Mouse (Mus musculus) intestine, postnatal 0 days (tissue): Measurements from ENCODE around the gene Ubxn7. TPM values are rescaled to one million over a fixed set of nuclear protein-coding genes. Genes with fewer than 3 reads are reported as not detected.

ENCODE experiments used
- ATAC-seq: fragments of 200-750 bp; cut with Nextera tagmentation; 2 replicates; pipeline ENCODE4 v1.8.0; 2017; ENCODE audit warnings: mild to moderate bottlenecking, moderate TSS enrichment, moderate library complexity
- H3K27ac ChIP-seq: fragments of 300-500 bp; sonication (generic); 2 replicates; pipeline ENCODE4 v1.5.1; 2014; ENCODE audit warnings: mild to moderate bottlenecking, low read depth, low read length, moderate library complexity
- H3K27me3 ChIP-seq: fragments of 300-500 bp; sonication (generic); replicated peaks from 2 replicates; pipeline ENCODE4 v1.6.1; 2014; ENCODE audit warnings: low read length, mixed read lengths; ENCODE audit not compliant: control insufficient read depth, insufficient read depth
- H3K36me3 ChIP-seq: fragments of 300-500 bp; sonication (generic); 2 replicates; pipeline ENCODE4 v1.6.1; 2014; ENCODE audit warnings: mild to moderate bottlenecking, moderate library complexity; ENCODE audit not compliant: control insufficient read depth, insufficient read depth
- H3K4me1 ChIP-seq: fragments of 300-500 bp; sonication (generic); replicated peaks from 2 replicates; pipeline ENCODE4 v1.6.1; 2014; ENCODE audit warnings: antibody characterized with exemption, low read length, mixed read lengths; ENCODE audit not compliant: control insufficient read depth, insufficient read depth
- H3K4me2 ChIP-seq: fragments of 300-500 bp; sonication (generic); replicated peaks from 2 replicates; pipeline ENCODE4 v1.6.1; 2014; ENCODE audit warnings: low read depth, mild to moderate bottlenecking, moderate library complexity
- H3K4me3 ChIP-seq: fragments of 300-500 bp; sonication (generic); 2 replicates; pipeline ENCODE4 v1.5.1; 2014; ENCODE audit warnings: low read depth, low read length
- H3K9ac ChIP-seq: fragments of 300-500 bp; sonication (generic); 2 replicates; pipeline ENCODE4 v1.6.1; 2014; ENCODE audit warnings: mild to moderate bottlenecking, low read depth, low read length
- H3K9me3 ChIP-seq: fragments of 300-500 bp; sonication (generic); 2 replicates; pipeline ENCODE4 v1.6.1; 2016; ENCODE audit warnings: mixed run types; ENCODE audit not compliant: control insufficient read depth
- CTCF ChIP-seq: sonication (generic); IDR thresholded peaks from 2 replicates; pipeline ENCODE4 v1.5.1; 2016; ENCODE audit warnings: low read depth, mild to moderate bottlenecking, control low read depth, antibody characterized with exemption, moderate library complexity
- WGBS: fragments of 180-500 bp; shearing (Covaris S2); extraction: QIAGEN DNeasy Blood & Tissue Kit; methylation state at CpG from one replicate; pipeline ENCODE4 v1.1.7; 2014; 5-methylcytosine and 5-hydroxymethylcytosine counted together
- polyA plus RNA-seq: library from polyadenylated mRNA; unstranded; fragments of >200 nt; fragmentation: Nextera tagmentation; extraction: Ambion mirVana; gene quantifications from 2 replicates; pipeline ENCODE4 v1.2.1, GENCODE M21; 2015

Gene Ubxn7
- polyA plus RNA-seq, 1 experiment from 2014 or later = 6.8 TPM

DNA sequence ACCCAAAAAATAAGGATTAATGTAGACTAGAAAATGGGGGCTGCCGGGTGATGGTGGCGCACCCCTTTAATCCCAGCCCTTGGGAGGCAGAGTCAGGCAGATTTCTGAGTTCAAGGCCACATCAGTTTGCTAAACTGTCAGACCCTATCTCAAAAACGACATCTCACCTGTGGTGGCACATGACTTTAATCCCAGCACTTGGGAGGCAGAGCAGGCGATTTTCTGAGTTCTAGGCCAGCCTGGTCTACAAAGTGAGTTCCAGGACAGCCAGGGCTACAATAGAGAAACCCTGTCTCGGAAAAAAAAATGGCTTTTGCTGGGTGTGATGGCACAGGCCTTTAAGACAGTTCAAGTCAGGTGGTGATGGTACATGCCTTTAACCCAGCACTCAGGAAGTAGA lies 3.1 kb downstream of the Ubxn7 start:
- H3K4me1 ChIP-seq = no peaks in the 10 kb centered on the region
- no peaks in the 10 kb centered on the region for H3K36me3 ChIP-seq
- H3K9me3 ChIP-seq = no peaks in the 10 kb centered on the region
- no peak overlapping the region for H3K4me3 ChIP-seq
- no peak overlapping the region for H3K9ac ChIP-seq
- TF ChIP-seq CTCF = no peak
- no peak overlapping the region for H3K4me2 ChIP-seq
- no peak for ATAC-seq
- no peak overlapping the region for H3K27ac ChIP-seq
- H3K27me3 ChIP-seq = no peaks in the 10 kb centered on the region
- 89% methylated on average over 5 of the region's 5 CpGs for WGBS

DNA sequence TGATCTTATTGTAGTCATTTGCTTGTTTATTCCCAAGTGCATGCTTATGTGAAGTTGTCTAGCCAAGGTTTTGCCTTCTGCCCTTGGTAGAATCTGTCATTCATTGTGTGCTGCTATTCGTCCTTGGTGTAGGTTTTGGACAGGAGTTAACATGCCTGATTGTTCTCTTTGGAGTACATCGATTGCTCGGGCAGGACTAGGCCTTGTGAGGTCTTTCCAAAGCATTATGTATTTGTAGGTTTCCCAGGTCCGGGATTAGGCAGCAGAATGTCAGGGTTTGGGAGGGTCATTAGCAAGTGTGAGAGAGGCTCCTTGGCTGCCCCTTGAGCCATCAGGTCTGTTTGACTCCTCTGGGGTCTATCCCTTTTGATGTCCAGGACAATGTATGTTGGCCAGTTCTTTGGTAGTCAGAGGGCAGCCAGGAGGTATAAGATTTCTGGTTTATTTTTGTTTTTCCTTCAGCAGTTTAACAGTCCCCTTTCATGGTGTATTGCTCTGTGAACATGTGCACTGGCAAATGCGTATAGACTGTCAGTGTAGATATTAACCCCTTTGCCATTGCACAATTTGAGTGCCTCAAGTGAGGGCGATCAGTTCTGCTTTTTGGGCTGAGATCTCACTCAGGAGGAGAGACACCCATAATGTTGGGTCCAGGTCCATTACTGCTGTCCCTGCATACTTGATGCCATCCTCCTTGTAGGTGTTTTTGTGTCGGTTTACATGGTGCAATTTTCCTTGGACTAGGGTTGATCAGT lies 4.1 kb downstream of the Ubxn7 start:
- ATAC-seq = no peak
- no peaks in the 10 kb centered on the region for H3K27me3 ChIP-seq
- H3K4me2 ChIP-seq = no peak overlapping the region
- H3K9me3 ChIP-seq = no peaks in the 10 kb centered on the region
- no peak overlapping the region for H3K27ac ChIP-seq
- TF ChIP-seq CTCF = no peak
- no peak overlapping the region for H3K4me3 ChIP-seq
- H3K4me1 ChIP-seq = no peaks in the 10 kb centered on the region
- H3K36me3 ChIP-seq = no peaks in the 10 kb centered on the region
- 70% methylated on average over 7 of the region's 7 CpGs for WGBS
- no peak overlapping the region for H3K9ac ChIP-seq

DNA sequence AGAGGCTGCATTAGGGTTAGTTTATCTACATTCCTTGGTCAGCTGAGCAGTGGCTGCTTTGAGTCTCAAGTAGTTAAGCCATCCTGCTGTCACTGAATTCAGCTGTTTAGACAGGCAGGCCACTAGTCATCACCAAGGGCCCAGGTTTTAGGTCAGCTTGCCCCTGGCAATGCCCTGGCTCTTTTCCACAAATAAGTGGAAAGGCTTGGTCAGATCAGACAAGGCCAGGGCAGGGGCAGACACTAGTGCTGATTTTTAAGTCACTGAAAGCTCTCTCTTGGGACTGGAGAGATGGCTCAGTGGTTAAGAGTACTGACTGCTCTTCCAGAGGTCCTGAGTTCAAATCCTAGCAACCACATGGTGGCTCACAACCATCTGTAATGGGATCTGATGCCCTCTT lies 4.9 kb downstream of the Ubxn7 start:
- H3K27me3 ChIP-seq = no peaks in the 10 kb centered on the region
- no peak for ATAC-seq
- no peak for TF ChIP-seq CTCF

DNA sequence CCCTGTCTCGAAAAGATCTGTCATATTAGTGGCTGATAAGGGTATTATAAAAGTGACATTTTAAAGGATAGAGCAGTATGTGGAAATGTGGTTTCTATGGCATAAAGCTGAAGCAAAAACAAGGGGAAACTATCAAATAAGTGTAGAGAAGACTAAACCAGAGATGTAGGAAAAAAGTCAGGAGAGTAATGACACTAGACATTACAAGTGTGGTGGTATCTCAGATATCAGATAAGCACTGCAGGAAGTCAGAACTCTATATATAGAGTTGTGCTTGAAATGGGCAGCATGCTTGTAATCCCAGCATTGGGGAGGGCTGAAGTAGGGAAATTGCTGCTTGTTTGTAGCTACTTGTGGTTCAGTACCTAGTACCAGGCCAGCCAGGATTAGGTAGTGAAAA lies 8.4 kb downstream of the Ubxn7 start:
- Histone ChIP-seq H3K4me2 (no peak overlapping the region), H3K27me3 (no peaks in the 10 kb centered on the region), H3K4me3 (no peak overlapping the region), H3K36me3 (no peaks in the 10 kb centered on the region), H3K4me1 (no peaks in the 10 kb centered on the region), H3K27ac (no peak overlapping the region), H3K9ac (no peak overlapping the region), H3K9me3 (no peaks in the 10 kb centered on the region)
- no peak for ATAC-seq
- no peak for TF ChIP-seq CTCF
- 36% methylated on average over 1 of the region's 1 CpGs for WGBS

More for the DNA sequence above, 4.9 kb downstream of the Ubxn7 start:
- H3K9ac ChIP-seq = no peak overlapping the region
- H3K9me3 ChIP-seq = no peaks in the 10 kb centered on the region
- no peak overlapping the region for H3K27ac ChIP-seq
- H3K4me3 ChIP-seq = no peak overlapping the region
- no peaks in the 10 kb centered on the region for H3K4me1 ChIP-seq
- no peak overlapping the region for H3K4me2 ChIP-seq
- H3K36me3 ChIP-seq = no peaks in the 10 kb centered on the region

DNA sequence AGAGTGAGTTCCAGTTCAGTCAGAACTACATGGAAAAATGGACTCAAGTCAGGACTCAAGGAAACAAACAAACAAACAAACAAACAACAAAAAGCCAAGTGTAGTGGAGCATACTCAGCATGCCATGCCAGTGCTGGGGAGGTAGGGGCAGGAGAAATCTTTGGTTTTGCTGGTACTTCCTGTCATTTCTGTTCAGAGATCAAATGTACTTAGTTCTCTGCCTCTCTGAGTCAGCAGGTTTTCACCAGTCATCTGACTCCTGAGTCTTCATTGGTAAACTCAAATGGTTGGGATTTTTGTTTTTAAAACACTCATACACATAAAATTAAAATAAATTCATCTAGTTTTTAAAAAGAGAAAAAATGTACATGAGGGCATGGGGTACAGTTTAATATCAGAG lies 13.5 kb downstream of the Ubxn7 start:
- no peak overlapping the region for H3K9ac ChIP-seq
- no peak for ATAC-seq
- H3K27me3 ChIP-seq = no peaks in the 10 kb centered on the region
- no peak overlapping the region for H3K4me2 ChIP-seq
- no peak overlapping the region; the same call in 1 of the 2 replicates for H3K27ac ChIP-seq
- H3K36me3 ChIP-seq = no peaks in the 10 kb centered on the region
- no peaks in the 10 kb centered on the region for H3K4me1 ChIP-seq
- TF ChIP-seq CTCF = no peak
- H3K9me3 ChIP-seq = no peaks in the 10 kb centered on the region
- no peak overlapping the region for H3K4me3 ChIP-seq

DNA sequence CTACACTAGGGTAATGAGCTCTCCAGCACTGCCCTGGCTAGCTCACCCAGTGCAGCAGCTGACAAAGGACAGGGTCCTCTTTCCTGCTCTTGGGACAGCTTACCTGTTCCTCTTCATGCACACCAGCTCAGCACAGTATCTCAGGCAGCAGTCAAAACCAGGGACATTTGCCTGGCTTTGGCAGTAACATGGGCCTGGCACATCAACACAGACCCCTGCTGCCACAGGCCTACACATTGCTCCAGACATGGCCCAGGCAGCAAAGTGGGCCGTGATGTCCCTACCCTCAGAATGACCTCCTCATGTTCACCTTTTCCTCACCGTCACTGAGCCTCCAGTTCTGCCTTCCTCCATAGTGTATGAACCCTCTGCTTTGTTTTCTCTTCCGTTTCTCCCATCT lies 18.7 kb downstream of the Ubxn7 start:
- no peak overlapping the region for H3K27ac ChIP-seq
- ATAC-seq = no peak
- TF ChIP-seq CTCF = no peak
- no peak overlapping the region for H3K4me2 ChIP-seq
- H3K27me3 ChIP-seq = no peaks in the 10 kb centered on the region
- H3K4me3 ChIP-seq = no peak overlapping the region
- no peak overlapping the region for H3K9ac ChIP-seq
- no peaks in the 10 kb centered on the region for H3K36me3 ChIP-seq
- WGBS = 95% methylated on average over 3 of the region's 3 CpGs
- no peaks in the 10 kb centered on the region for H3K4me1 ChIP-seq
- no peaks in the 10 kb centered on the region for H3K9me3 ChIP-seq

DNA sequence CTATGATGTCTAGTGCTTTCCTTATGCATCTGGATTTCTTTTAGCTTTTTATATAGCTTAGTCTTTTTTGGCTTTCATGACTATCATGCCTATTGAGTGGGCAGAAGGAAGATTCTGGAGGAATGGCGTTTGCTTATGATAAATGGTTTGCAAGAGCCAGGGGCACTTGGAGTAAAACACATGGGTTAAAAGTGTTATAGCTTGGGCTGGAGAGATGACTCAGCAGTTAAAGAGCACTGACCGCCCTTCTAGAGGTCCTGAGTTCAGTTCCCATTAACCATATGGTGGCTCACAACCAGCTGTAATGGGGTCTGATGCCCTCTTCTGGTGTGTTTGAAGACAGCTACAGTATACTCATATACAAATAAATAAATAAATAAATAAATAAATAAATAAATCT lies 31.5 kb downstream of the Ubxn7 start:
- no peak for TF ChIP-seq CTCF

More for the DNA sequence above, 31.5 kb downstream of the Ubxn7 start:
- 83% methylated on average over 2 of the region's 2 CpGs for WGBS
- Histone ChIP-seq H3K36me3 (peaks cover 26% of the 10 kb centered on the region), H3K9me3 (no peaks in the 10 kb centered on the region), H3K27ac (no peak overlapping the region), H3K27me3 (no peaks in the 10 kb centered on the region), H3K4me3 (no peak overlapping the region), H3K4me2 (no peak overlapping the region), H3K4me1 (no peaks in the 10 kb centered on the region), H3K9ac (no peak overlapping the region)
- no peak for ATAC-seq
